Mouse (Mus musculus): ENCODE results near the gene Hyal1.

DNA sequence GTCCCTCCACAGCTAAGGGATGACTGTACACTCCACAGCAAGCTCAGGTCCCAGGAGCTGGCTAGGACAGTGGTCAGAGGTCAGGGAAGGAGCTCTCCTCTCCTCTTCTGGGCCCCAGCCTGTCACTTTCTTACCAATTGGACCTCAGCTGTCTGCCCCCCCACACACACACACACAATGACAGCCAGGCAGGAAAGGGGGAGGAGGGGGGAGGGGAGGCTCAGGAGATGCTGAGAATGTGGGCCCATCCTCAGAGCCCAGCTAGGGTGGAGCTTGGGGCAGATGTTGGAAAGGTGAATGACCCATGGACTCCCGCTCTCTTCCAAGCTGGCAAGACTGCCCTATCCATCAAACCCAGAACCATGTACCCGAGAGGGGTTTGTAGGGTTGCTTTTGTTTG, 30.3 kb downstream of the Hyal1 start:
- TF ChIP-seq CTCF (conservative IDR thresholded peaks at IDR 0.05; ENCODE audit: insufficient read depth, insufficient read length, low read depth, low read length) = no peak
- TF ChIP-seq POLR2A (IDR thresholded peaks at IDR 0.05; ENCODE audit: low read depth, low read length) = no peak

Data from kidney, adult 2 months (tissue).